Mouse (Mus musculus): ENCODE results near the gene Dnajb8. TPM values are rescaled to one million over a fixed set of nuclear protein-coding genes. Genes with fewer than 3 reads are reported as not detected.

The Dnajb8 gene
- polyA plus RNA-seq (2015; fragmentation: Nextera tagmentation; extraction: Ambion mirVana) = not detected in 2 replicates

GRCm38 (mm10) chr6:88221968-88222367, at the start of gene Dnajb8:
Gene Dnajb8 (plus strand): TSS chr6:88222268.
- H3K4me2 ChIP-seq = no peak within 1 kb of the TSS
- no peak within 1 kb of the TSS for H3K27ac ChIP-seq
- H3K4me1 ChIP-seq = no peaks in the 10 kb centered on the region
- no peaks in the 10 kb centered on the region for H3K27me3 ChIP-seq
- no peak within 1 kb of the TSS for H3K4me3 ChIP-seq
- WGBS = 38% methylated on average over 10 of the region's 10 CpGs
- no peaks in the 10 kb centered on the region for H3K36me3 ChIP-seq
- no peak for ATAC-seq (ENCODE audit: borderline replicate concordance, extremely low read depth, low FRiP score, low TSS enrichment)
- H3K9ac ChIP-seq = no peak within 1 kb of the TSS
- no peaks in the 10 kb centered on the region for H3K9me3 ChIP-seq

DNA sequence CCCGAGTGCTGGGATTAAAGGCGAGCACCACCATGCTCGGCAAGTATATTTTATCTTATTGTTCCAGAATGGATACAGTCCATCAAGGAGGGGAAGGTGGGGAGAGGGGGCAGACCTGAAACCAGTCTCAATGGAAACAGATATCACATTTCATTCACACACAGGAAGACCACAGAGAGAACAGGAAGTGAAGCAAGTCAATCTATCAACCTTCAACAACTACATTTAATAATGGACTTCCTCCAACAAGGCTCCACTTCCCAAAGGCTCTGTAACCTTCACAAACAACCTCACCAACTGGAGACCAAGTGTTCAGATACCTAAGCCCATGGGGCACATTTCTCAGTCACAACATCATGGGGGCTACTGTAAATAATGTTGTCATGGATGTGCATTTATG, 47.9 kb upstream of the Dnajb8 start:
- no peak overlapping the region for H3K27ac ChIP-seq
- no peaks in the 10 kb centered on the region for H3K27me3 ChIP-seq
- no peaks in the 10 kb centered on the region for H3K4me1 ChIP-seq
- H3K4me3 ChIP-seq = no peak overlapping the region
- H3K9ac ChIP-seq = no peak overlapping the region
- H3K4me2 ChIP-seq = no peak overlapping the region
- no peak for ATAC-seq (ENCODE audit: borderline replicate concordance, extremely low read depth, low FRiP score, low TSS enrichment)
- 0 out of 2 replicates have a peak, but pooled peaks cover 3% of the 10 kb centered on the region for H3K9me3 ChIP-seq
- H3K36me3 ChIP-seq = no peaks in the 10 kb centered on the region
- 74% methylated on average over 3 of the region's 3 CpGs for WGBS

DNA sequence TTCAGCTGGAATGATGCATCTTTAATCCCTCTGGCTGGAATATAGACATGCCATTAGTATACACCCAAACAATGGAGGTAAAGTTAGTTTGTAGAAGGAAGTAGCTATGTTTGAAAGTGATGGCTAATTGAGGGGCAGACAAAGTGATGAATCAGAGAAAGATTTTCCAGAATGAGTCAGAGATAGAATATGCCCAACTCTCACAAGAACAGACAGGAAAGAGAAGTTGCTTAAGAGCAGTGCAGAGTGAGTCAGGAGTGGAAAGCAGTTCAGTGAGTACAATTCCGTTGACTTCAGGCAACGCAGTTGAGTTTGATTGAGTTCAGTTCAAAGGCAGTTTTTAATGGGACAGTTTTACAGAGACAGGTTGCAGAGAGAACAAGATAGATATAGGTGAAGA, 47.4 kb upstream of the Dnajb8 start:
- H3K9me3 ChIP-seq = 0 out of 2 replicates have a peak, but pooled peaks cover 3% of the 10 kb centered on the region
- no peaks in the 10 kb centered on the region for H3K36me3 ChIP-seq
- no peaks in the 10 kb centered on the region for H3K27me3 ChIP-seq
- no peak overlapping the region for H3K4me2 ChIP-seq
- H3K4me3 ChIP-seq = no peak overlapping the region
- ATAC-seq (ENCODE audit: borderline replicate concordance, extremely low read depth, low FRiP score, low TSS enrichment) = no peak
- H3K4me1 ChIP-seq = no peaks in the 10 kb centered on the region
- WGBS = 91% methylated on average over 2 of the region's 2 CpGs
- H3K27ac ChIP-seq = no peak overlapping the region
- no peak overlapping the region for H3K9ac ChIP-seq

DNA sequence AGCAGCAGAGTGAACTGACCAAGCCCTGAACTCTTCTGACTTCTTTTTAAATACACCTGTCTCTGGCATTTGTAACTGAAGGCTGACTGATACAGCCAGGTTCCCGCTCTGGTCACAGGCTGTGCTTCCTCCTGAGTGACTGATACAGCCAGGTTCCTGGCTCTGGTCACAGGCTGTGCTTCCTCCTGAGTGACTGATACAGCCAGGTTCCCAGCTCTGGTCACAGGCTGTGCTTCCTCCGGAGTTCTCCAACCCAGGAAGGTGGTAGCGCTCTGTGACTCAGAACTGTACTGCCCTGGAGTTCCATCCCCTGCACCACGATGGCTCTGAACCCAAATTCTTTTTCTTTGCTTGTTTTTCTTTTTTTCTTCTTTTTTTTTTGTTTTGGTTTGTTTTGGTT, 37.4 kb upstream of the Dnajb8 start:
- WGBS = 63% methylated on average over 4 of the region's 4 CpGs
- H3K4me2 ChIP-seq = no peak overlapping the region
- H3K9ac ChIP-seq = no peak overlapping the region
- no peaks in the 10 kb centered on the region for H3K9me3 ChIP-seq
- H3K4me3 ChIP-seq = no peak overlapping the region
- H3K4me1 ChIP-seq = peaks cover 5% of the 10 kb centered on the region
- H3K36me3 ChIP-seq = no peaks in the 10 kb centered on the region
- no peak for ATAC-seq (ENCODE audit: borderline replicate concordance, extremely low read depth, low FRiP score, low TSS enrichment)
- no peak overlapping the region for H3K27ac ChIP-seq
- peaks cover 35% of the 10 kb centered on the region for H3K27me3 ChIP-seq

DNA sequence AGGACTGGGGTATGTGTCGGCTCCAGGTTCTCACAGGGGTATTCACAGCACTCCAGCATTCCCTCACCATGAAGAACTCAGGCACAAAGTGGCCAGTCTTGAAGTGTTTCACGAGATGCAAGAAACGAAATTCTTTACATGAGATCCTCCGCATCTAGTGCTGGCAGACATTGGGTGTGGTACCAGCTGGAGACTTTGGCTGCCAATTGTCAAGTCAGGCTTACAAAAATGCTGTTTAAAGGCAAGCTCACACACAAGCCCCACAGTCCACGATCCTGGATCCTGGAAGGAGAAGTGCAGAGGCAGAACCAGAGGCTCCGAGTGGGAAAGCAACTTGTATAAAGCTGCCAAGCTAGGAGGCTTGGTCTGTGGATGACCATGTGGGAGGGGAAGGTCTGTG, 33.9 kb upstream of the Dnajb8 start:
- no peak for ATAC-seq (ENCODE audit: borderline replicate concordance, extremely low read depth, low FRiP score, low TSS enrichment)
- peaks cover 70% of the 10 kb centered on the region for H3K27me3 ChIP-seq
- no peak overlapping the region for H3K4me3 ChIP-seq
- no peak overlapping the region for H3K4me2 ChIP-seq
- H3K36me3 ChIP-seq = no peaks in the 10 kb centered on the region
- H3K27ac ChIP-seq = no peak overlapping the region
- H3K9ac ChIP-seq = no peak overlapping the region
- H3K4me1 ChIP-seq = peaks cover 15% of the 10 kb centered on the region
- WGBS = 72% methylated on average over 6 of the region's 6 CpGs
- no peaks in the 10 kb centered on the region for H3K9me3 ChIP-seq

GRCm38 (mm10) chr6:88189312-88190042, 32.6 kb upstream of the Dnajb8 start:
- peak; percentile 69 for ATAC-seq (ENCODE audit: borderline replicate concordance, extremely low read depth, low FRiP score, low TSS enrichment)
- peak overlapping the region; percentile 94 for H3K4me2 ChIP-seq
- H3K9ac ChIP-seq = 0 out of 2 replicates have a peak overlapping the region, but pooled peaks have one; percentile 25
- H3K4me3 ChIP-seq = peak overlapping the region; percentile 52
- H3K9me3 ChIP-seq = no peaks in the 10 kb centered on the region
- no peak overlapping the region for H3K27ac ChIP-seq
- H3K4me1 ChIP-seq = peaks cover 26% of the 10 kb centered on the region
- peaks cover 83% of the 10 kb centered on the region for H3K27me3 ChIP-seq
- under 1% methylated on average over 56 of the region's 56 CpGs for WGBS
- H3K36me3 ChIP-seq = no peaks in the 10 kb centered on the region

DNA sequence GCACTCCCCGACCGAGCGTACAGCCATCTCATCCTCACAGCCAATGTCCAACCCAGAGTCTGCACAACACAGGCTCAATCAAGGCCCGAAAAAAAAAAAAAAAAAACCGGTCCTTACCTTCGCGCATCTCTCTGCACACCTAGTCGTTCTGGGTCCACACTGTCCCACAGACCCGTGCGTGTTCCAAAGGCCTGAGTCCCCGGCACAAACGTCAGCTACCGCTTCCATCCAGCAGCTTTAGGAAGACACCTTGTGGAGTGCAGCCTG, 32.1 kb upstream of the Dnajb8 start:
- Histone ChIP-seq H3K4me2 (peak overlapping the region; percentile 94), H3K27me3 (peaks cover 88% of the 10 kb centered on the region), H3K9me3 (no peaks in the 10 kb centered on the region), H3K4me3 (peak overlapping the region; percentile 52), H3K27ac (no peak overlapping the region), H3K9ac (0 out of 2 replicates have a peak overlapping the region, but pooled peaks have one; percentile 25), H3K36me3 (no peaks in the 10 kb centered on the region), H3K4me1 (peaks cover 26% of the 10 kb centered on the region)
- WGBS = 3% methylated on average over 13 of the region's 13 CpGs
- no peak for ATAC-seq (ENCODE audit: borderline replicate concordance, extremely low read depth, low FRiP score, low TSS enrichment)

- peaks cover 93% of the 10 kb centered on the region for H3K27me3 ChIP-seq
- 5% methylated on average over 49 of the region's 49 CpGs for WGBS
- H3K4me1 ChIP-seq = peaks cover 26% of the 10 kb centered on the region
- ATAC-seq (ENCODE audit: borderline replicate concordance, extremely low read depth, low FRiP score, low TSS enrichment) = no peak
- H3K9ac ChIP-seq = no peak overlapping the region
- H3K9me3 ChIP-seq = no peaks in the 10 kb centered on the region
- H3K4me2 ChIP-seq = peak overlapping the region; percentile 94
- H3K36me3 ChIP-seq = no peaks in the 10 kb centered on the region
- no peak overlapping the region for H3K27ac ChIP-seq
- H3K4me3 ChIP-seq = peak overlapping the region; percentile 52
Observed at GRCm38 (mm10) chr6:88190310-88191023, 31.6 kb upstream of the Dnajb8 start.

DNA sequence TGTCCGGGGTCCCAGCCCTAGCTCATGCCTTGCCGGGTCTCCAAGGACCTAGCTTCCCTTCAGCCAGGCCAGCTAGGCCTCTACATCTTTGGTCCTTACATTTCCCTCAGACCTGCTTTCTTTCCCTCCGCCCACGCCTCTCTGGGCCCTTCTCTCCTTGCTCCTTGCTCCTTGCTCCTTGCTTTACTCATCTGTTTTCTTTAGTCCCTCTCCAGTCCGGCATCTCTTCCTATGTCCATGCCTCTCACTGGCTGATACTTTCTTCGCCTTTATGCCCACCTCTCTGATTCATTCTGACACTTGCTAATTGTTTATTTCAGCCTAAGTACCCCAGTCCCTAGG, 31.1 kb upstream of the Dnajb8 start:
- Histone ChIP-seq H3K4me2 (no peak overlapping the region), H3K27me3 (peaks cover 93% of the 10 kb centered on the region), H3K36me3 (no peaks in the 10 kb centered on the region), H3K4me3 (no peak overlapping the region), H3K9me3 (no peaks in the 10 kb centered on the region), H3K4me1 (peaks cover 26% of the 10 kb centered on the region), H3K9ac (no peak overlapping the region), H3K27ac (no peak overlapping the region)
- WGBS = 30% methylated on average over 6 of the region's 6 CpGs
- no peak for ATAC-seq (ENCODE audit: borderline replicate concordance, extremely low read depth, low FRiP score, low TSS enrichment)

GRCm38 (mm10) chr6:88191411-88192070, 30.5 kb upstream of the Dnajb8 start:
- Histone ChIP-seq H3K36me3 (no peaks in the 10 kb centered on the region), H3K4me3 (no peak overlapping the region), H3K27ac (no peak overlapping the region), H3K4me1 (peaks cover 26% of the 10 kb centered on the region), H3K9ac (no peak overlapping the region), H3K27me3 (peaks cover 96% of the 10 kb centered on the region), H3K9me3 (no peaks in the 10 kb centered on the region), H3K4me2 (no peak overlapping the region)
- WGBS = 18% methylated on average over 4 of the region's 4 CpGs
- no peak for ATAC-seq (ENCODE audit: borderline replicate concordance, extremely low read depth, low FRiP score, low TSS enrichment)

DNA sequence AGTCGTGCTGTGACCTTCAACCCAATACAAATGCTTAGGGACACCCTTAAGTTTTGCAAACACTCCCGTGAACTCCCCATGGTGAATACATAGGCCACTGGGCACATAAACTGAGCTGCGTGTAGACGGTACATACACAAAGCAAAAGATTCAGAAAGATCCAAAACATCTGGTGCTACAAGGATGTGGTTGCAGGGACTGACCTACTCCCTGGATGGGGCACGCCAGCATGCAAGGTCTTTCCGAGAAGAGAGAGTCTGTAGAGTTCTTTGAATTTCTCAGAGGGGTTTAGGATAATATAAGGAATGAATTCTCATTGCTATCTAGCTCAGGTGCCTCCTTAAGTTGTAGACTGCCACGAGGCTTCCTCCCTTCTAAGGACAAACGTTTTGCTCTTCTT, 29.3 kb upstream of the Dnajb8 start:
- ATAC-seq (ENCODE audit: borderline replicate concordance, extremely low read depth, low FRiP score, low TSS enrichment) = no peak
- Histone ChIP-seq H3K9ac (no peak overlapping the region), H3K4me2 (no peak overlapping the region), H3K27me3 (peaks cover 100% of the 10 kb centered on the region), H3K27ac (no peak overlapping the region), H3K36me3 (no peaks in the 10 kb centered on the region), H3K4me1 (peaks cover 39% of the 10 kb centered on the region), H3K4me3 (no peak overlapping the region), H3K9me3 (no peaks in the 10 kb centered on the region)
- WGBS = 28% methylated on average over 8 of the region's 8 CpGs

GRCm38 (mm10) chr6:88193433-88194052, 28.5 kb upstream of the Dnajb8 start, which contains the start of gene Gata2:
Gene Gata2 (plus strand): TSS chr6:88193891.
- Histone ChIP-seq H3K36me3 (no peaks in the 10 kb centered on the region), H3K9me3 (no peaks in the 10 kb centered on the region), H3K4me2 (peak within 1 kb of the TSS; percentile 74), H3K27me3 (peaks cover 100% of the 10 kb centered on the region), H3K27ac (no peak within 1 kb of the TSS), H3K4me1 (peaks cover 46% of the 10 kb centered on the region), H3K9ac (peak within 1 kb of the TSS; percentile 29), H3K4me3 (peak within 1 kb of the TSS; percentile 39)
- no peak for ATAC-seq (ENCODE audit: borderline replicate concordance, extremely low read depth, low FRiP score, low TSS enrichment)
- WGBS = 4% methylated on average over 50 of the region's 57 CpGs

Measured in lung, embryonic 15.5 days (tissue).